Mouse (Mus musculus) bone marrow, adult 2 months (tissue): Measurements from ENCODE around the gene Ptprn2.

Experiments used
- CTCF ChIP-seq: fragments of 200-500 bp; IDR thresholded peaks from 2 replicates; pipeline ENCODE4 v1.5.1; 2011; ENCODE audit warnings: low read length, control low read depth; ENCODE audit not compliant: control insufficient read depth, insufficient read depth
- POLR2A ChIP-seq: fragments of 200-500 bp; IDR thresholded peaks from 2 replicates; pipeline ENCODE4 v1.6.1; 2011; ENCODE audit warnings: low read depth, mild to moderate bottlenecking, control low read depth, low read length, borderline replicate concordance; ENCODE audit not compliant: control insufficient read depth

DNA sequence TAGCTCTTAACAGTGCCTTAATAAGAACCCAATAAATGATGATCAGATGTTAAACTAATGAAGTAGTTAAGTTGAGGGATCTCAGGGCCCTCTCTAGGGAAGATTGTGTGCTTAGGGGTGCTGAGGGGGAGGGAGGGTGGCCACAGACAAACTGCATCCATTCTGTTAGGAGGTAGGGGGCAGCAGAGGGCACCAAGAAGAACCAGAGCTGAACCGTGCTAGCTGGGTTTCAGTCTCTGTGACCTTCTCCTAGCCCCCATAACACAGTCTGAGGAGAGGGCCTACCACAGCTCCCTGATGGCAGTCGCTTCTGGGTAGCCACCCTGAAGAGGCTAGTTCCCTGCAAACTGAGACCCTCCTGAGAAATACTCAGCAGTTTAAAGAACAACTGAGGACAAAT, 646.6 kb downstream of the Ptprn2 start:
- TF ChIP-seq POLR2A (no peak), CTCF (peak; percentile 50)
